Comparison of ENCODE assay signal across 8 mouse cellular contexts in the genomic region with DNA sequence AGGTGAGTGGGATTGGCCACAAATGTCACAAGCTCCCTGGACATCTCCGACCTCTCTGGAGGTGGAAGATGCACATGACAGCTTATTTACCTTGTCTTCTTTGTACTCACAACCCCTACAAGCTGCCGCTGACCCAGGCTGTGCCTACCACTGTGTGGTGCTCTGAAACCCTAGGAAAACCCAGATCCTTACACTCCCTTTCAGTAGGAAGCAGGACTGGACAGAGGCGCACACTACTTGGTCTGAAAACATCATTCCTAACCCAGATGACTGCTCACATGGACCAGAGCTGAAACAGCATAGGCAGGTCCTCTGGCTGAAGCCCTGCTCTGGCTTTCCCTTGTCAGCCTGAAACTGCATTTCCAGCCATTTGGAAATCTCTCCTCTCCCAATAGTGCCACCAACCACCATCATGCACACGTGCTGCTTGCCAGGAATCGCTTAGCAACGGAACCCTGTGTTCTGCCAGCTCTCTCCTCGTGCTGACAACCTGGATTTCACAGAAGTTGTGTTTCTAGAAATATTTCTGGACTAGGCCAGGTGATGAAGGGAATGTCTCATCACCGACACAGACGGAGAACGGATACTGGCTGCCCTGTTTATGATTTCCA.
DNase-seq lines count a peak whose midpoint lies in the region; ATAC-seq lines count a peak whose summit lies in the region.
"Had no signal": no experiment of that assay in that cellular context is flagged by ENCODE, and none has a peak within 500 bp of the region (broad histone marks: within the 10 kb centered on the region; RNA-seq: fewer than 3 reads in every experiment).

No protein-coding gene starts in this region.

- H3K4me1 ChIP-seq in hindbrain, embryonic 13.5 days (replicated peaks): peaks cover 18% of the 10 kb centered on the region
- peaks cover 7% of the 10 kb centered on the region; the same call in 1 of the 2 replicates for H3K4me1 ChIP-seq in hindbrain, embryonic 12.5 days
- H3K4me1 ChIP-seq: liver, embryonic 13.5 days had no signal

- peak overlapping the region; percentile 20; the same call in 1 of the 2 replicates for H3K9ac ChIP-seq in hindbrain, embryonic 13.5 days
- no peak overlapping the region for H3K9ac ChIP-seq in hindbrain, embryonic 12.5 days
- H3K9ac ChIP-seq: liver, embryonic 13.5 days had no signal

- DNase-seq in frontal cortex, postnatal 36 days (ENCODE audit: low spot score in 2 of 2): peak; percentile 74
- DNase-seq in left cerebral cortex, adult 18-20 months (ENCODE audit: low spot score in 2 of 2): peak; percentile 57 to 60
- peak; percentile 53 for DNase-seq in right cerebral cortex, postnatal 4 days
- DNase-seq in ovary, postnatal 36 days (ENCODE audit: low spot score): no peak
- no peak for DNase-seq in thymus, postnatal 36 days
- DNase-seq: liver, embryonic 13.5 days had no signal

- no peak overlapping the region for H3K4me3 ChIP-seq in hindbrain, embryonic 13.5 days
- no peak overlapping the region for H3K4me3 ChIP-seq in hindbrain, embryonic 12.5 days
- H3K4me3 ChIP-seq: liver, embryonic 13.5 days had no signal

- WGBS in hindbrain, embryonic 13.5 days: 68% methylated on average over 10 of the region's 10 CpGs
- 75% methylated on average over 10 of the region's 10 CpGs for WGBS in hindbrain, embryonic 12.5 days

- peak; percentile 61; the same call in 1 of the 2 replicates for ATAC-seq in hindbrain, embryonic 13.5 days (ENCODE audit: low FRiP score)
- ATAC-seq in hindbrain, embryonic 12.5 days (ENCODE audit: low FRiP score): no peak

- no peak overlapping the region for H3K4me2 ChIP-seq in hindbrain, embryonic 13.5 days
- no peak overlapping the region for H3K4me2 ChIP-seq in hindbrain, embryonic 12.5 days (replicated peaks)
- H3K4me2 ChIP-seq: liver, embryonic 13.5 days had no signal

- H3K36me3 ChIP-seq in hindbrain, embryonic 13.5 days: no peaks in the 10 kb centered on the region
- H3K36me3 ChIP-seq in hindbrain, embryonic 12.5 days: no peaks in the 10 kb centered on the region
- H3K36me3 ChIP-seq: liver, embryonic 13.5 days had no signal

- peak overlapping the region; percentile 3; the same call in 1 of the 2 replicates for H3K27ac ChIP-seq in hindbrain, embryonic 13.5 days
- no peak overlapping the region for H3K27ac ChIP-seq in hindbrain, embryonic 12.5 days
- H3K27ac ChIP-seq: liver, embryonic 13.5 days had no signal

- no peaks in the 10 kb centered on the region for H3K9me3 ChIP-seq in hindbrain, embryonic 13.5 days
- no peaks in the 10 kb centered on the region for H3K9me3 ChIP-seq in hindbrain, embryonic 12.5 days (replicated peaks)
- H3K9me3 ChIP-seq: liver, embryonic 13.5 days had no signal

- peaks cover under 1% of the 10 kb centered on the region; the same call in 1 of the 2 replicates for H3K27me3 ChIP-seq in hindbrain, embryonic 13.5 days
- no peaks in the 10 kb centered on the region for H3K27me3 ChIP-seq in hindbrain, embryonic 12.5 days
- H3K27me3 ChIP-seq: liver, embryonic 13.5 days had no signal

Comparison
In these comparisons a context has a peak if more than half of its experiments do, and no peak if none do; other contexts are left out.
1. DNase-seq: peak in frontal cortex, postnatal 36 days (2 of 2), left cerebral cortex, adult 18-20 months (2 of 2) and right cerebral cortex, postnatal 4 days (single experiment); none in ovary, postnatal 36 days (single experiment) and thymus, postnatal 36 days (0 of 2).